Mouse (Mus musculus): ENCODE data around the gene Ntn5. TPM values are rescaled to one million over a fixed set of nuclear protein-coding genes. Genes with fewer than 3 reads are reported as not detected.

Ntn5 gene
- total RNA-seq, 2 experiments from 2014 or later, result 0.52 to 0.69 TPM

Other genes with a start within 250 kb of the Ntn5 start
- 100 to 1,000 TPM; 275 to 279 TPM for gene Gys1, start 249.2 kb upstream of the Ntn5 start, total RNA-seq (2021)
- 10 to 100 TPM; 22.1 to 23.0 TPM for gene Ruvbl2, start 245.9 kb upstream of the Ntn5 start, total RNA-seq (2021)
- 100 to 1,000 TPM; 132 to 146 TPM for gene Ftl1, start 224.1 kb upstream of the Ntn5 start, total RNA-seq (2021)
- 10 to 100 TPM; 13.8 to 14.6 TPM for gene Bax, start 217.1 kb upstream of the Ntn5 start, total RNA-seq (2021)
- under 1 TPM in 1 of 2 experiments, not detected in 1; 0.39 TPM for gene Tulp2, start 202.1 kb upstream of the Ntn5 start, total RNA-seq (2021)
- 1 to 10 TPM; 6.1 to 6.6 TPM for gene Gm45808, start 197.2 kb upstream of the Ntn5 start, total RNA-seq (2021)
- 10 to 100 TPM; 11.4 to 12.8 TPM for gene Dhdh, start 195.2 kb upstream of the Ntn5 start, total RNA-seq (2021)
- gene Nucb1, start 173.6 kb upstream of the Ntn5 start, total RNA-seq (2021), result 10 to 100 TPM; 48.6 to 65.4 TPM
- 10 to 100 TPM; 22.9 to 25.3 TPM for gene Ppp1r15a, start 157.8 kb upstream of the Ntn5 start, total RNA-seq (2021)
- 1 to 10 TPM; 3.0 to 4.8 TPM for gene Plekha4, start 157.7 kb upstream of the Ntn5 start, total RNA-seq (2021)
- 1 to 10 TPM; 1.9 to 2.8 TPM for gene Hsd17b14, start 129.1 kb upstream of the Ntn5 start, total RNA-seq (2021)
- gene Bcat2, start 113.9 kb upstream of the Ntn5 start, total RNA-seq (2021), result 10 to 100 TPM; 55.7 to 86.8 TPM
- gene Fgf21, start 68.5 kb upstream of the Ntn5 start, total RNA-seq (2021), result not detected
- not detected for gene Fut1, start 66.7 kb upstream of the Ntn5 start, total RNA-seq (2021)
- gene Izumo1, start 62.2 kb upstream of the Ntn5 start, total RNA-seq (2021), result not detected
- 1 to 10 TPM; 6.9 to 7.0 TPM for gene Rasip1, start 56.5 kb upstream of the Ntn5 start, total RNA-seq (2021)
- gene Mamstr, start 44.0 kb upstream of the Ntn5 start, total RNA-seq (2021), result 10 to 100 TPM; 45.7 to 49.7 TPM
- 1 to 10 TPM in 1 of 2 experiments, under 1 TPM in 1; 0.51 to 1.2 TPM for gene Fut2, start 17.6 kb upstream of the Ntn5 start, total RNA-seq (2021)
- gene Sec1, start 10.4 kb downstream of the Ntn5 start, total RNA-seq (2021), result under 1 TPM; 0.12 to 0.26 TPM
- 1 to 10 TPM; 7.7 to 9.5 TPM for gene Car11, start 15.8 kb downstream of the Ntn5 start, total RNA-seq (2021)
- 100 to 1,000 TPM in 1 of 2 experiments, 10 to 100 TPM in 1; 52.8 to 118 TPM for gene Dbp, start 21.1 kb downstream of the Ntn5 start, total RNA-seq (2021)
- 100 to 1,000 TPM; 396 to 453 TPM for gene Rpl18, start 31.4 kb downstream of the Ntn5 start, total RNA-seq (2021)
- 10 to 100 TPM; 12.2 to 12.7 TPM for gene Sphk2, start 34.0 kb downstream of the Ntn5 start, total RNA-seq (2021)
- gene Fam83e, start 37.2 kb downstream of the Ntn5 start, total RNA-seq (2021), result under 1 TPM in 1 of 2 experiments, not detected in 1; 0.10 TPM
- gene Spaca4, start 41.8 kb downstream of the Ntn5 start, total RNA-seq (2021), result not detected
- gene Lmtk3, start 99.7 kb downstream of the Ntn5 start, total RNA-seq (2021), result not detected
- gene Sult2b1, start 100.6 kb downstream of the Ntn5 start, total RNA-seq (2021), result not detected
- 10 to 100 TPM; 32.6 to 33.4 TPM for gene Cyth2, start 130.6 kb downstream of the Ntn5 start, total RNA-seq (2021)
- gene Kcnj14, start 140.8 kb downstream of the Ntn5 start, total RNA-seq (2021), result under 1 TPM; 0.15 to 0.27 TPM
- 10 to 100 TPM; 11.8 to 14.5 TPM for gene Grwd1, start 146.9 kb downstream of the Ntn5 start, total RNA-seq (2021)
- 10 to 100 TPM; 52.8 to 56.7 TPM for gene Kdelr1, start 188.8 kb downstream of the Ntn5 start, total RNA-seq (2021)
- under 1 TPM; 0.22 to 0.23 TPM for gene Grin2d, start 194.4 kb downstream of the Ntn5 start, total RNA-seq (2021)
- not detected for gene Syngr4, start 212.7 kb downstream of the Ntn5 start, total RNA-seq (2021)
- gene Tmem143, start 212.9 kb downstream of the Ntn5 start, total RNA-seq (2021), result 10 to 100 TPM; 54.4 to 59.5 TPM
- 10 to 100 TPM; 10.9 to 11.2 TPM for gene Emp3, start 237.4 kb downstream of the Ntn5 start, total RNA-seq (2021)
- under 1 TPM; 0.28 to 0.42 TPM for gene Ccdc114, start 240.1 kb downstream of the Ntn5 start, total RNA-seq (2021)